Mouse (Mus musculus) hindbrain, embryonic 11.5 days (tissue): Measurements from ENCODE around the gene Gm49405. TPM values are rescaled to one million over a fixed set of nuclear protein-coding genes. Genes with fewer than 3 reads are reported as not detected.
"Not testable (repeated sequence)": the region's sequence is repeated elsewhere in the genome, so short reads cannot be mapped to it uniquely, and the experiment has no call there.

Experiments used
- ATAC-seq: fragments of 200-750 bp; cut with Nextera tagmentation; 2 replicates; pipeline ENCODE4 v1.8.0; 2017; ENCODE audit warnings: mild to moderate bottlenecking, moderate TSS enrichment, moderate library complexity; ENCODE audit not compliant: low FRiP score
- DNase-seq: peaks from one replicate; pipeline ENCODE4 v3.0.0-alpha.2; 2015; ENCODE audit warnings: low spot score
- H3K27ac ChIP-seq: fragments of 300-500 bp; sonication (generic); 2 replicates; pipeline ENCODE4 v1.5.1; 2014; ENCODE audit warnings: mild to moderate bottlenecking, low read depth, low read length
- H3K27me3 ChIP-seq: fragments of 300-500 bp; sonication (generic); 2 replicates; pipeline ENCODE4 v1.6.1; 2014; ENCODE audit warnings: mild to moderate bottlenecking, low read length, moderate library complexity, mixed read lengths; ENCODE audit not compliant: control insufficient read depth, insufficient read depth
- H3K36me3 ChIP-seq: fragments of 300-500 bp; sonication (generic); 2 replicates; pipeline ENCODE4 v1.6.1; 2014; ENCODE audit warnings: mild to moderate bottlenecking, low read length, moderate library complexity, mixed read lengths; ENCODE audit not compliant: control insufficient read depth, insufficient read depth
- H3K4me1 ChIP-seq: fragments of 300-500 bp; sonication (generic); replicated peaks from 2 replicates; pipeline ENCODE4 v1.6.1; 2014; ENCODE audit warnings: low read length, mixed read lengths; ENCODE audit not compliant: control insufficient read depth, insufficient read depth
- H3K4me2 ChIP-seq: fragments of 300-500 bp; sonication (generic); replicated peaks from 2 replicates; pipeline ENCODE4 v1.6.1; 2014; ENCODE audit warnings: mild to moderate bottlenecking, low read depth, low read length
- H3K4me3 ChIP-seq: fragments of 300-500 bp; sonication (generic); 2 replicates; pipeline ENCODE4 v1.5.1; 2014; ENCODE audit warnings: low read depth, low read length
- H3K9ac ChIP-seq: fragments of 300-500 bp; sonication (generic); 2 replicates; pipeline ENCODE4 v1.6.1; 2014; ENCODE audit warnings: low read depth, low read length
- H3K9me3 ChIP-seq: fragments of 300-500 bp; sonication (generic); 2 replicates; pipeline ENCODE4 v1.6.1; 2016; ENCODE audit warnings: low read length; ENCODE audit not compliant: control insufficient read depth
- WGBS: fragments of 180-500 bp; shearing (Covaris S2); extraction: QIAGEN DNeasy Blood & Tissue Kit; methylation state at CpG from one replicate; pipeline ENCODE4 v1.1.7; 2014; 5-methylcytosine and 5-hydroxymethylcytosine counted together
- polyA plus RNA-seq: library from polyadenylated mRNA; unstranded; fragments of >200 nt; fragmentation: Nextera tagmentation; extraction: Ambion mirVana; gene quantifications from 2 replicates; pipeline ENCODE4 v1.2.1, GENCODE M21; 2014

The Gm49405 gene
- polyA plus RNA-seq, 1 experiment from 2014 or later, result 1.6 TPM

GRCm38 (mm10) chr19:4033298-4033697 lies 32.9 kb downstream of the Gm49405 start:
- Histone ChIP-seq H3K4me1 (no peaks in the 10 kb centered on the region), H3K4me2 (no peak overlapping the region), H3K27me3 (no peaks in the 10 kb centered on the region), H3K36me3 (no peaks in the 10 kb centered on the region), H3K9ac (no peak overlapping the region), H3K9me3 (no peaks in the 10 kb centered on the region), H3K4me3 (no peak overlapping the region), H3K27ac (no peak overlapping the region)
- ATAC-seq (no peak), DNase-seq (no peak)
- 73% methylated on average over 3 of the region's 3 CpGs for WGBS

DNA sequence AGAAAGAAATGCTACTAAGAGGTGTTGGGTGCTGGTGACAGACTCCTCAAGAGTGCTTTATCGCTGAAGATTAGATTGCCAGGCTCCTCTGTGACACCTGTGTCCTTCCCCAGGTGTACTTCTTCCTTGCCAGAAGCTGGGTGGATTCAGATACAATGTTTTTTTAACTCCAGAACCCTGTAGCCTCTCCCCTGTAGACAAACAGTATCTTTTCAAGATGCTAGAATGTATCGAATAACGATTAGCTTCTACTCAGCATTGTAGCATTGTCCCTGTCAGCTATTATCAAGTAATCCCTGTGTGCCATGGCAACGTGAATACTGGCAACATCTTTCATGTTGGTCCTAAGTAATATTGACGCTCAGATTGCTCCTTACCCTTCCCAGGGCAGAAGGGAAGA lies 33.3 kb downstream of the Gm49405 start:
- no peaks in the 10 kb centered on the region for H3K4me1 ChIP-seq
- H3K9ac ChIP-seq, result no peak overlapping the region
- no peaks in the 10 kb centered on the region for H3K9me3 ChIP-seq
- no peak overlapping the region for H3K4me3 ChIP-seq
- no peak overlapping the region for H3K27ac ChIP-seq
- DNase-seq (no peak), ATAC-seq (no peak)
- no peaks in the 10 kb centered on the region for H3K27me3 ChIP-seq
- WGBS, result 78% methylated on average over 5 of the region's 5 CpGs
- no peaks in the 10 kb centered on the region for H3K36me3 ChIP-seq
- no peak overlapping the region for H3K4me2 ChIP-seq

- 0 out of 2 replicates have a peak, but pooled peaks have one; percentile 10 for ATAC-seq
Measured at GRCm38 (mm10) chr19:4036327-4037045, 36.1 kb downstream of the Gm49405 start.

GRCm38 (mm10) chr19:4037154-4037787 lies 36.8 kb downstream of the Gm49405 start:
- not testable (repeated sequence) for H3K27me3 ChIP-seq, H3K36me3 ChIP-seq, H3K9me3 ChIP-seq, H3K4me1 ChIP-seq, H3K27ac ChIP-seq, DNase-seq
- ATAC-seq, result peak; percentile 38; the same call in 1 of the 2 replicates
- H3K4me2 ChIP-seq, result peak overlapping the region; percentile 66
- 29% methylated on average over 7 of the region's 8 CpGs for WGBS
- peak overlapping the region; percentile 61 for H3K4me3 ChIP-seq
- H3K9ac ChIP-seq, result peak overlapping the region; percentile 70

More at GRCm38 (mm10) chr19:4036327-4037045, 36.1 kb downstream of the Gm49405 start:
- no peaks in the 10 kb centered on the region for H3K27me3 ChIP-seq
- H3K36me3 ChIP-seq, result no peaks in the 10 kb centered on the region
- no peak overlapping the region for H3K4me2 ChIP-seq
- WGBS, result 75% methylated on average over 12 of the region's 12 CpGs
- no peak overlapping the region for H3K27ac ChIP-seq
- H3K4me1 ChIP-seq, result no peaks in the 10 kb centered on the region
- no peak overlapping the region for H3K4me3 ChIP-seq
- no peak overlapping the region; the same call in 1 of the 2 replicates for H3K9ac ChIP-seq
- no peaks in the 10 kb centered on the region for H3K9me3 ChIP-seq
- peak; percentile 28 for DNase-seq

GRCm38 (mm10) chr19:4037788-4038232 lies 37.4 kb downstream of the Gm49405 start, which contains the start of gene Gstp1:
Gene Gstp1, minus strand, starts transcription at chr19:4037985.
- peak; percentile 81 for ATAC-seq
- WGBS, result under 1% methylated on average over 26 of the region's 26 CpGs

DNA sequence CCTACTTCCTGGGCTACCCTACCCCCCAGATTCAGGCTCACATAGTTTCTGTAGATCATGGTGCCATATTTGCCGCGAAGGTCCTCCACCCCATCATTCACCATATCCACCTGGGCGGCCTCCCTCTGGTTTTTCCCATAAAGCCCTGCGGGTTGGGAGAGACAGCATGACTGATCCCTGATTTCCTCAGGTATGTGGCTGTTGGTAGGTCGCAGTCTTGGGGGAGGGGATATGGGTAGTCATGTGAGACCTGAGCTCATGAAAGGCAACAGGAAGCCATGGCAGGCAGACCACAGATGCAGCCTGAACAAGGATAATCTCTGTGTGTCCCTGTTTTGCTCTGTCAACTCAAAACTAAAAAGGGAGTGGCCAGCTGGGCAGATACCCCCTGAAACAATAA lies 40.5 kb downstream of the Gm49405 start:
- not testable (repeated sequence) for H3K36me3 ChIP-seq, H3K4me2 ChIP-seq, DNase-seq, H3K4me1 ChIP-seq, H3K4me3 ChIP-seq, H3K9ac ChIP-seq, H3K27ac ChIP-seq, H3K27me3 ChIP-seq, ATAC-seq, H3K9me3 ChIP-seq
- 86% methylated on average over 5 of the region's 5 CpGs for WGBS

More at GRCm38 (mm10) chr19:4037788-4038232, 37.4 kb downstream of the Gm49405 start, which contains the start of gene Gstp1:
- Histone ChIP-seq H3K4me3 (peak within 1 kb of the TSS; percentile 61), H3K27me3 (no peaks in the 10 kb centered on the region), H3K27ac (no peak within 1 kb of the TSS), H3K9ac (peak within 1 kb of the TSS; percentile 70), H3K9me3 (no peaks in the 10 kb centered on the region), H3K4me2 (peak within 1 kb of the TSS; percentile 66), H3K4me1 (no peaks in the 10 kb centered on the region), H3K36me3 (no peaks in the 10 kb centered on the region)
- DNase-seq, result peak; percentile 84

DNA sequence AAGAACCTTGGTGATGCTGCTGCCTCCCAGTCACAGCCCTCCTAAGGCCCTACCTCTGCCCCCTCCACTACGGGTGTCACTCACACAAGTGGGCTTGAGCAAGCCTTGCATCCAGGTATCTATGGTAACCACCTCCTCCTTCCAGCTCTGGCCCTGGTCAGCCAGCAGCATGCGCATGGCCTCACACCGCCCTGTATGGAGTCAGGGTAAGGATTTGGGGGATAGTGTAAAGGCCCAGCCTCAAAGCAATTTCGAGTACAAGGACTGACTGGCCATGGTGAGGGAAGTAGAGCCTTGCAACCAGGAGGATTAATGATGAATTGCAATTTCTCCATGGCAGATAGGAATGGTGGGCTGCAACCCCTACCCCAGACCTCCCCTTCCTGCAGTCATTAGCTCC lies 41.1 kb downstream of the Gm49405 start:
- ATAC-seq, H3K4me1 ChIP-seq, H3K4me3 ChIP-seq, H3K9me3 ChIP-seq, H3K9ac ChIP-seq, H3K36me3 ChIP-seq, H3K4me2 ChIP-seq, H3K27ac ChIP-seq, H3K27me3 ChIP-seq, DNase-seq: not testable (repeated sequence)
- WGBS, result 88% methylated on average over 3 of the region's 4 CpGs

DNA sequence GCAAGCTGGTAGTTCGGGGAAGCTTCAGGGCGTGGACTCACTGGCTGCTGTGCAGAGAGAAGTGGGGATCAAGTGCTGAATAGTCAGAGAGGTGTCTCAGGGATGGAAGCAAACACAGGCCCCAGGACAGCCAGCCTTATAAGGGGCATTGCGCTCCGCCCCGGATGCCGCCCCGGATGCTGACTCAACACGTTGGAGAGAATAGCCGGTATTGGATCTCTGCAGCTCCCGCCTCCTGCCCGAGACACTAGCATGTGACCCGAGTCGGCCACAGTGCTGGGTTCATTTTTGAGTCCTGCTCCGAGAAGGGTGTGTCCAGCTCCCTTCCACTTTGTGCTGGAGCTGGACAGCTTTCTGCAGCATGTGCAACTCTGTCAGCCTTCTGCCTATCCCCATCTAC lies 41.7 kb downstream of the Gm49405 start:
- DNase-seq, result no peak
- Histone ChIP-seq H3K36me3 (no peaks in the 10 kb centered on the region), H3K27me3 (no peaks in the 10 kb centered on the region)

More for the DNA sequence above, 41.7 kb downstream of the Gm49405 start:
- Histone ChIP-seq H3K4me1 (no peaks in the 10 kb centered on the region), H3K9me3 (no peaks in the 10 kb centered on the region), H3K4me2 (no peak overlapping the region), H3K4me3 (no peak overlapping the region), H3K9ac (no peak overlapping the region), H3K27ac (no peak overlapping the region)
- ATAC-seq, result no peak
- 81% methylated on average over 14 of the region's 14 CpGs for WGBS
